Mouse (Mus musculus) liver, adult 2 months (tissue): Measurements from ENCODE around the gene Mn1. TPM values are rescaled to one million over a fixed set of nuclear protein-coding genes. Genes with fewer than 3 reads are reported as not detected.

Source experiments
- DNase-seq: peaks from one replicate; pipeline ENCODE4 v3.0.0-alpha.2; 2011; ENCODE audit warnings: low read depth, low spot score; ENCODE audit errors: extremely low read depth
- H3K27ac ChIP-seq: fragments of 200-500 bp; replicated peaks from 2 replicates; pipeline ENCODE4 v1.5.1; 2012; ENCODE audit warnings: low read depth, mild to moderate bottlenecking, control low read depth, inconsistent platforms, low read length; ENCODE audit not compliant: insufficient read depth
- H3K27me3 ChIP-seq: fragments of 200-500 bp; 2 replicates; pipeline ENCODE4 v1.6.1; 2012; ENCODE audit warnings: mild to moderate bottlenecking, moderate library complexity, low read length, inconsistent platforms; ENCODE audit not compliant: control insufficient read depth, insufficient read depth
- H3K36me3 ChIP-seq: fragments of 200-500 bp; 2 replicates; pipeline ENCODE4 v1.6.1; 2012; ENCODE audit warnings: low read length, inconsistent platforms; ENCODE audit not compliant: control insufficient read depth, insufficient read depth
- H3K4me1 ChIP-seq: fragments of 200-500 bp; 2 replicates; pipeline ENCODE4 v1.6.1; 2011; ENCODE audit warnings: low read length; ENCODE audit not compliant: control insufficient read depth, insufficient read depth
- H3K4me3 ChIP-seq: fragments of 200-500 bp; 2 replicates; pipeline ENCODE4 v1.5.1; 2011; ENCODE audit warnings: low read depth, mild to moderate bottlenecking, control low read depth, low read length, moderate library complexity; ENCODE audit not compliant: insufficient read depth
- H3K79me2 ChIP-seq: fragments of 200-500 bp; 2 replicates; pipeline ENCODE4 v1.6.1; 2012; ENCODE audit warnings: inconsistent platforms, mild to moderate bottlenecking, low read length, moderate library complexity; ENCODE audit not compliant: control insufficient read depth, insufficient read depth
- H3K9ac ChIP-seq: fragments of 200-500 bp; 2 replicates; pipeline ENCODE4 v1.6.1; 2012; ENCODE audit warnings: low read depth, mild to moderate bottlenecking, control low read depth, inconsistent platforms, low read length
- CTCF ChIP-seq: fragments of 200-500 bp; IDR thresholded peaks from 2 replicates; pipeline ENCODE4 v1.5.1; 2011; ENCODE audit warnings: low read depth, low read length, control low read depth
- POLR2A ChIP-seq: fragments of 200-500 bp; IDR thresholded peaks from 2 replicates; pipeline ENCODE4 v1.6.1; 2011; ENCODE audit warnings: low read length, control low read depth; ENCODE audit not compliant: insufficient read depth; ENCODE audit errors: extremely low read depth
- WGBS: fragments of 180-500 bp; shearing (Covaris S2); methylation state at CpG from one replicate; pipeline ENCODE4 v1.1.7; 2018; 5-methylcytosine and 5-hydroxymethylcytosine counted together
- polyA plus RNA-seq: library from polyadenylated mRNA; depleted of rRNA; stranded (reverse); fragments of >200 nt; gene quantifications from 2 replicates; pipeline ENCODE4 v1.2.3, GENCODE M21; 2012
- total RNA-seq: library from RNA; depleted of rRNA; stranded (reverse); fragments of >200 nt; gene quantifications from 2 replicates; pipeline ENCODE4 v1.2.3, GENCODE M21; 2014

Mn1 gene
- total and polyA plus RNA-seq, 2 experiments = 3.4 to 7.3 TPM

GRCm38 (mm10) chr5:111422058-111422800, 5.1 kb downstream of the Mn1 start:
- Histone ChIP-seq H3K36me3 (peaks cover 18% of the 10 kb centered on the region), H3K79me2 (peaks cover 63% of the 10 kb centered on the region), H3K27ac (no peak overlapping the region), H3K27me3 (no peaks in the 10 kb centered on the region), H3K4me3 (no peak overlapping the region), H3K4me1 (peaks cover 5% of the 10 kb centered on the region), H3K9ac (no peak overlapping the region)
- 81% methylated on average over 8 of the region's 8 CpGs for WGBS
- DNase-seq = no peak
- no peak for TF ChIP-seq CTCF
- TF ChIP-seq POLR2A = no peak

GRCm38 (mm10) chr5:111423011-111423410, 5.8 kb downstream of the Mn1 start:
- H3K27me3 ChIP-seq = no peaks in the 10 kb centered on the region
- H3K4me3 ChIP-seq = no peak overlapping the region
- no peak for TF ChIP-seq POLR2A
- no peak for TF ChIP-seq CTCF
- peaks cover 61% of the 10 kb centered on the region for H3K79me2 ChIP-seq
- H3K4me1 ChIP-seq = peaks cover 5% of the 10 kb centered on the region
- peaks cover 18% of the 10 kb centered on the region for H3K36me3 ChIP-seq
- H3K9ac ChIP-seq = no peak overlapping the region
- 88% methylated on average over 10 of the region's 10 CpGs for WGBS
- no peak overlapping the region for H3K27ac ChIP-seq
- no peak for DNase-seq

GRCm38 (mm10) chr5:111423616-111424015, 6.5 kb downstream of the Mn1 start:
- no peak for DNase-seq
- no peak overlapping the region for H3K4me3 ChIP-seq
- H3K79me2 ChIP-seq = peaks cover 58% of the 10 kb centered on the region
- 95% methylated on average over 4 of the region's 4 CpGs for WGBS
- peaks cover 5% of the 10 kb centered on the region for H3K4me1 ChIP-seq
- H3K9ac ChIP-seq = peak overlapping the region; percentile 12; the same call in 1 of the 2 replicates
- H3K27me3 ChIP-seq = no peaks in the 10 kb centered on the region
- peak overlapping the region; percentile 86 for H3K27ac ChIP-seq
- TF ChIP-seq POLR2A (no peak), CTCF (no peak)
- H3K36me3 ChIP-seq = peaks cover 18% of the 10 kb centered on the region

GRCm38 (mm10) chr5:111425813-111426212, 8.7 kb downstream of the Mn1 start:
- Histone ChIP-seq H3K79me2 (peaks cover 46% of the 10 kb centered on the region; the same call in 1 of the 2 replicates), H3K27ac (no peak overlapping the region), H3K4me3 (no peak overlapping the region), H3K4me1 (peaks cover 5% of the 10 kb centered on the region), H3K9ac (no peak overlapping the region), H3K27me3 (no peaks in the 10 kb centered on the region), H3K36me3 (0 out of 2 replicates have a peak, but pooled peaks cover 2% of the 10 kb centered on the region)
- no peak for TF ChIP-seq POLR2A
- no peak for TF ChIP-seq CTCF
- WGBS = 97% methylated on average over 9 of the region's 9 CpGs
- DNase-seq = no peak

GRCm38 (mm10) chr5:111426249-111426648, 9.1 kb downstream of the Mn1 start:
- 74% methylated on average over 5 of the region's 5 CpGs for WGBS

GRCm38 (mm10) chr5:111428882-111429281, 11.7 kb downstream of the Mn1 start:
- peaks cover 39% of the 10 kb centered on the region; the same call in 1 of the 2 replicates for H3K79me2 ChIP-seq
- H3K27ac ChIP-seq = no peak overlapping the region
- no peak overlapping the region for H3K4me3 ChIP-seq
- no peaks in the 10 kb centered on the region for H3K27me3 ChIP-seq
- no peaks in the 10 kb centered on the region; the same call in 1 of the 2 replicates for H3K4me1 ChIP-seq
- WGBS = 97% methylated on average over 6 of the region's 6 CpGs
- no peak overlapping the region for H3K9ac ChIP-seq
- H3K36me3 ChIP-seq = no peaks in the 10 kb centered on the region
- TF ChIP-seq CTCF = no peak
- no peak for TF ChIP-seq POLR2A
- DNase-seq = no peak

More at GRCm38 (mm10) chr5:111426249-111426648, 9.1 kb downstream of the Mn1 start:
- no peak overlapping the region for H3K4me3 ChIP-seq
- H3K4me1 ChIP-seq = peaks cover 5% of the 10 kb centered on the region
- H3K9ac ChIP-seq = no peak overlapping the region
- no peak for TF ChIP-seq CTCF
- no peak for TF ChIP-seq POLR2A
- no peak overlapping the region for H3K27ac ChIP-seq
- DNase-seq = no peak
- H3K27me3 ChIP-seq = no peaks in the 10 kb centered on the region
- peaks cover 44% of the 10 kb centered on the region; the same call in 1 of the 2 replicates for H3K79me2 ChIP-seq
- H3K36me3 ChIP-seq = 0 out of 2 replicates have a peak, but pooled peaks cover 2% of the 10 kb centered on the region
